Mouse (Mus musculus) heart, postnatal 10 days (tissue): ENCODE results near the gene Clec2l. TPM values are rescaled to one million over a fixed set of nuclear protein-coding genes. Genes with fewer than 3 reads are reported as not detected.

ENCODE experiments used
- DNase-seq, 2 experiments: peaks; one replicate each; pipeline ENCODE4 v3.0.0; 2021
- intact Hi-C: fragments of 180-260 bp; cut with DNase I; formaldehyde crosslinking; loops from one replicate; pipeline ENCODE4 v1.15.1; 2025
- total RNA-seq, 2 experiments: library from RNA; stranded (reverse); gene quantifications; 2 replicates each; pipeline ENCODE4 v1.2.3; 2021

Gene Clec2l
- total RNA-seq, 2 experiments from 2014 or later: 2.8 to 3.3 TPM

DNA sequence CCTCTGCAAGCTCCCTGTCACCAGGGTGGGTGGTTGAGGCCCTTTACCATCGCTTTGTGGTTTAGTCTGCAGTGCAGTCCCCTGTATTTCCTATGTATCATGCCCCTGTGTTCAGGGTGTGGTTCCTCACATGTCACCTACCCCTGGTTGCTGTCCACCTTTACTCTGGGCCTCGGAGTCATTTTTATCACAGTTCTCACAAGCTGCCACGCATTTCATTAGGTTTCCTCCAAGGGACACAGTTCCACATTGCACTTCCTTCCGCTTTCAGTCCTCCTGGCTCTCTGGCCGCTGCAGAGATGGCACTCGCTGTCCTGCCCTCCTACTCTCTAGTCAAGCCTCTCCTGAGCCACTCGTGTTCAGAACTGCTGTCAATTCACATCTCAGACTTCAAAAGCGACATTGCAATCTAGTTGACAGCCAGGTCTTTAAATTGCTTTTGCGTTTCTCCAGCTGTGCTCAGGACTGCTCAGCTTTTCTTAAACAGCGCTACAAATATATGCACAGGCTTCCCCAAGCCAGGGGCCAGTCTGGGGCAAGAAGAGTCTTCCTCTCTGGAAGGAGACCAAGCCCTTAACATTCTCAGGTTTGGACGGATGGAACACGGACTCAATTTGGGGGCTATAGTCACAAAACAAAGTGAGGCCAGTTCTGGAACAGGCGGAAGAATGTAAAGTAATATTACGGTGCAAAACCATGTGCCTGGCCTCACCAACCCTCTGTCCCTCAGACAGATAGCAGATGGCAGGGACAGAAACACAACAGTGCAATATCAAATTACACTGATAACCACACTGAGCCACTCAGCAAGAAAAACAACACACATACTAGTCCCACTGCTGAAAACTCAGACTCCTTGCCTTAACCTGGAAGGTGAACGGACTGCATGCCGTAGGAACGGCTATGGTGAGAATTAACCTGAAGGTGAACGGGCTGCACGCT, 51.4 kb downstream of the Clec2l start:
- intact Hi-C loops: no loop called here
- no peak for DNase-seq

- no peak for DNase-seq
- intact Hi-C loops: no loop called here
These were observed 53.0 kb downstream of the Clec2l start for GRCm38 (mm10) chr6:38715881-38716280.

DNA sequence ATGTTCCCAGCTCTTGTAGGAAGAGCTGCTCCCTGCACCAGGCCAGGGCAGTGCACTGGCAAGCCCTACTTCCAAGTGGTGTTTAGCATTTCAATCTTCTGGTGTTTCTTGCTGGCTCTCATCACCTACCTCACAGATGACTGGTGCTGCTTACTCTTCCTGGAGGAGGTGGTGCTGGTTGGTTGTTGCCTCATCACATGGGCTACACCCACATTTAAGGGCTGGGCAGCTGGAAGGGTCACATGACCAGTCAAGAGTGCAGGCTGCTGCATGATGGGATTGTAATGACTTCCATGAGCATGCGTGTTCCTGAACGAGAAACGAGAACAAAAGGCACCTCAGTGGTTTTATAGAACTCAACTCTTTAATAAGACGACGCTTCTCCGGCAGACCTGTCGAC, 55.8 kb downstream of the Clec2l start:
- DNase-seq: no peak
- intact Hi-C loops: no loop called here

GRCm38 (mm10) chr6:38719229-38719628, 56.4 kb downstream of the Clec2l start:
- no peak for DNase-seq
- intact Hi-C loops: no loop called here

- intact Hi-C loops: no loop called here
- peak; percentile 47 to 52 for DNase-seq
These were observed 58.5 kb downstream of the Clec2l start for GRCm38 (mm10) chr6:38721361-38721760.

- intact Hi-C loops: no loop called here
- DNase-seq: no peak
These were observed 62.6 kb downstream of the Clec2l start for GRCm38 (mm10) chr6:38725515-38725914.

Other genes with a start within 250 kb of the Clec2l start
- gene Ubn2, start 229.1 kb upstream of the Clec2l start, total RNA-seq: 10 to 100 TPM; 27.7 to 28.3 TPM
- gene Fmc1, start 129.6 kb upstream of the Clec2l start, total RNA-seq: 100 to 1,000 TPM; 217 to 225 TPM
- 100 to 1,000 TPM; 125 to 128 TPM for gene Luc7l2, start 111.7 kb upstream of the Clec2l start, total RNA-seq
- under 1 TPM; 0.62 to 0.74 TPM for gene Klrg2, start 25.8 kb upstream of the Clec2l start, total RNA-seq
- 1 to 10 TPM; 1.0 to 1.4 TPM for gene Tbxas1, start 212.3 kb downstream of the Clec2l start, total RNA-seq
- 10 to 100 TPM; 73.7 to 80.5 TPM for gene Hipk2, start 213.1 kb downstream of the Clec2l start, total RNA-seq